Mouse (Mus musculus): ENCODE results near the gene Stpg3. TPM values are rescaled to one million over a fixed set of nuclear protein-coding genes. Genes with fewer than 3 reads are reported as not detected.
"Not testable (repeated sequence)": the region's sequence is repeated elsewhere in the genome, so short reads cannot be mapped to it uniquely, and the experiment has no call there.

Stpg3 gene
- polyA plus RNA-seq, 1 experiment = not detected

- Histone ChIP-seq H3K4me1 (ENCODE audit: control insufficient read depth, insufficient read depth, low read length) (peaks cover under 1% of the 10 kb centered on the region), H3K4me3 (ENCODE audit: low read depth, low read length) (no peak overlapping the region), H3K9me3 (replicated peaks; ENCODE audit: control insufficient read depth, insufficient read depth, low read length, poor library complexity, severe bottlenecking) (no peaks in the 10 kb centered on the region), H3K9ac (ENCODE audit: low read depth, poor library complexity, severe bottlenecking) (no peak overlapping the region), H3K27me3 (ENCODE audit: control insufficient read depth, insufficient read depth, low read length, poor library complexity, severe bottlenecking) (no peaks in the 10 kb centered on the region), H3K36me3 (ENCODE audit: control insufficient read depth, insufficient read depth, low read length, poor library complexity, severe bottlenecking) (no peaks in the 10 kb centered on the region), H3K27ac (ENCODE audit: insufficient read depth, low read length) (no peak overlapping the region)
- TF ChIP-seq CTCF (IDR thresholded peaks at IDR 0.05; ENCODE audit: low read depth, low read length) (peak; percentile 23), EP300 (IDR thresholded peaks at IDR 0.05; ENCODE audit: insufficient read depth, low read depth, low read length) (no peak)
Measured at GRCm38 (mm10) chr2:25258887-25259286, 44.5 kb upstream of the Stpg3 start.

GRCm38 (mm10) chr2:25257250-25257649 is 42.8 kb upstream of the Stpg3 start:
- H3K9me3 ChIP-seq (replicated peaks; ENCODE audit: control insufficient read depth, insufficient read depth, low read length, poor library complexity, severe bottlenecking); H3K9ac ChIP-seq (ENCODE audit: low read depth, poor library complexity, severe bottlenecking); H3K4me1 ChIP-seq (ENCODE audit: control insufficient read depth, insufficient read depth, low read length); H3K36me3 ChIP-seq (ENCODE audit: control insufficient read depth, insufficient read depth, low read length, poor library complexity, severe bottlenecking); H3K4me3 ChIP-seq (ENCODE audit: low read depth, low read length); H3K27ac ChIP-seq (ENCODE audit: insufficient read depth, low read length); H3K27me3 ChIP-seq (ENCODE audit: control insufficient read depth, insufficient read depth, low read length, poor library complexity, severe bottlenecking): not testable (repeated sequence)

DNA sequence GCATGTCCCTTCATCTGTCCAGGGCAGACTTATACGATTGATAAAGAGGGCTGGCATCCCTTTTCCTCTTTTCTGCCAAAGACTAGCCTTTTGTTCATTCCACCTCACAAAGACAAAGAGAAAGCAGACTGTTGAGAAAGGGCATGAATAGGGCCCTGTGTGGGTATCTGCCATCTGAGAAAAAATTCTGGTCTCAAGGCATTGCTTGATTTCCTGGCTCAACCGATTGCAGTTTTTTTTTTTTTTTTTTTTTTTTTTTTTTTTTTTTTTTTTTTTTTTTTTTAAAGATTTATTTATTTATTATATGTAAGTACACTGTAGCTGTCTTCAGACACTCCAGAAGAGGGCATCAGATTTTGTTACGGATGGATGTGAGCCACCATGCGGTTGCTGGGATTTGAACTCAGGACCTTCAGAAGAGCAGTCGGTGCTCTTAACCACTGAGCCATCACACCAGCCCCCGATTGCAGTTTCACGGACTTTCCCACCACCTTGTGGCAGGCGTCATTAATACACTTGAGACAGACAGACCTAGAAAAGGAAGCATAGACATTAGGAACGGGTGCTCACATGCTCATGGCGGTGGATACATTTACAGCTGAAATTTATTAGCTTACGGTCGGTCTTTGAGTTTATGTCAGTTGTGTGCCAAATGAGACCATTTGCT is 42.1 kb upstream of the Stpg3 start:
- H3K27me3 ChIP-seq (ENCODE audit: control insufficient read depth, insufficient read depth, low read length, poor library complexity, severe bottlenecking); H3K9me3 ChIP-seq (replicated peaks; ENCODE audit: control insufficient read depth, insufficient read depth, low read length, poor library complexity, severe bottlenecking); H3K4me1 ChIP-seq (ENCODE audit: control insufficient read depth, insufficient read depth, low read length); H3K27ac ChIP-seq (ENCODE audit: insufficient read depth, low read length); H3K36me3 ChIP-seq (ENCODE audit: control insufficient read depth, insufficient read depth, low read length, poor library complexity, severe bottlenecking): not testable (repeated sequence)
- peak; percentile 34 for TF ChIP-seq CTCF (IDR thresholded peaks at IDR 0.05; ENCODE audit: low read depth, low read length)
- H3K9ac ChIP-seq (ENCODE audit: low read depth, poor library complexity, severe bottlenecking) = peak overlapping the region; percentile 68
- peak overlapping the region; percentile 28 for H3K4me3 ChIP-seq (ENCODE audit: low read depth, low read length)

GRCm38 (mm10) chr2:25255284-25255779 is 40.9 kb upstream of the Stpg3 start, which contains the start of gene Tmem203:
TSS of gene Tmem203 (plus strand) at chr2:25255439.
- H3K9me3 ChIP-seq (replicated peaks; ENCODE audit: control insufficient read depth, insufficient read depth, low read length, poor library complexity, severe bottlenecking) = no peaks in the 10 kb centered on the region
- no peaks in the 10 kb centered on the region for H3K4me1 ChIP-seq (ENCODE audit: control insufficient read depth, insufficient read depth, low read length)
- TF ChIP-seq CTCF (IDR thresholded peaks at IDR 0.05; ENCODE audit: low read depth, low read length) (no peak), EP300 (IDR thresholded peaks at IDR 0.05; ENCODE audit: insufficient read depth, low read depth, low read length) (peak; percentile 78), POLR2A (IDR thresholded peaks at IDR 0.05; ENCODE audit: insufficient read depth, low read length) (peak; percentile 66)
- H3K27me3 ChIP-seq (ENCODE audit: control insufficient read depth, insufficient read depth, low read length, poor library complexity, severe bottlenecking) = no peaks in the 10 kb centered on the region
- H3K36me3 ChIP-seq (ENCODE audit: control insufficient read depth, insufficient read depth, low read length, poor library complexity, severe bottlenecking) = peaks cover 8% of the 10 kb centered on the region
- H3K9ac ChIP-seq (ENCODE audit: low read depth, poor library complexity, severe bottlenecking) = peak within 1 kb of the TSS; percentile 68
- peak within 1 kb of the TSS; percentile 82 for H3K4me3 ChIP-seq (ENCODE audit: low read depth, low read length)
- 0 out of 2 replicates have a peak within 1 kb of the TSS, but pooled peaks have one; percentile 2 for H3K27ac ChIP-seq (ENCODE audit: insufficient read depth, low read length)

DNA sequence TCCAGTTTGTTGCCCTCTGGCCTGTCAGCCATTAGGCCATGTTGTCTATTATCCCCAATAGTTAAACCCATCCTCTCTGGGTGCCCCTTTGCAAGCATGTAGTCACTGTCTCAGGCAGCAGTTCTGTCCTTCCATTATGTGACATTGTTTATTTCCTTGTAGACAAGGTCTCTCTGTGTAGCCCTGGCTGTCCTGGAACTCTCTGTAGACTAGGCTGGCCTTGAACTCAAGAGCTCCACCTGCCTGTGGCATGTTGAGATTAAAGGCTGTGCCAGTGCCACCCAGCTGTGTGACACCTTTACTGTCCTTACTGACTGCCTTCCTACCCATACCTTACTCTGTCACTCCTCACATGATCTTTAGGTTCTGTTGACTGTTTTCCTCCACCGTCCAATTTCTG is 37.9 kb upstream of the Stpg3 start:
- TF ChIP-seq CTCF (IDR thresholded peaks at IDR 0.05; ENCODE audit: low read depth, low read length) (peak; percentile 52), POLR2A (IDR thresholded peaks at IDR 0.05; ENCODE audit: insufficient read depth, low read length) (no peak), EP300 (IDR thresholded peaks at IDR 0.05; ENCODE audit: insufficient read depth, low read depth, low read length) (no peak)
- Histone ChIP-seq H3K9me3 (replicated peaks; ENCODE audit: control insufficient read depth, insufficient read depth, low read length, poor library complexity, severe bottlenecking) (no peaks in the 10 kb centered on the region), H3K27ac (ENCODE audit: insufficient read depth, low read length) (no peak overlapping the region), H3K4me3 (ENCODE audit: low read depth, low read length) (no peak overlapping the region), H3K9ac (ENCODE audit: low read depth, poor library complexity, severe bottlenecking) (no peak overlapping the region), H3K36me3 (ENCODE audit: control insufficient read depth, insufficient read depth, low read length, poor library complexity, severe bottlenecking) (peaks cover 19% of the 10 kb centered on the region), H3K27me3 (ENCODE audit: control insufficient read depth, insufficient read depth, low read length, poor library complexity, severe bottlenecking) (no peaks in the 10 kb centered on the region), H3K4me1 (ENCODE audit: control insufficient read depth, insufficient read depth, low read length) (no peaks in the 10 kb centered on the region)

- Histone ChIP-seq H3K4me1 (ENCODE audit: control insufficient read depth, insufficient read depth, low read length) (no peaks in the 10 kb centered on the region), H3K27ac (ENCODE audit: insufficient read depth, low read length) (no peak within 1 kb of the TSS), H3K9ac (ENCODE audit: low read depth, poor library complexity, severe bottlenecking) (no peak within 1 kb of the TSS), H3K27me3 (ENCODE audit: control insufficient read depth, insufficient read depth, low read length, poor library complexity, severe bottlenecking) (no peaks in the 10 kb centered on the region), H3K36me3 (ENCODE audit: control insufficient read depth, insufficient read depth, low read length, poor library complexity, severe bottlenecking) (peaks cover 12% of the 10 kb centered on the region), H3K9me3 (replicated peaks; ENCODE audit: control insufficient read depth, insufficient read depth, low read length, poor library complexity, severe bottlenecking) (no peaks in the 10 kb centered on the region), H3K4me3 (ENCODE audit: low read depth, low read length) (no peak within 1 kb of the TSS)
- TF ChIP-seq POLR2A (IDR thresholded peaks at IDR 0.05; ENCODE audit: insufficient read depth, low read length) (no peak), EP300 (IDR thresholded peaks at IDR 0.05; ENCODE audit: insufficient read depth, low read depth, low read length) (no peak), CTCF (IDR thresholded peaks at IDR 0.05; ENCODE audit: low read depth, low read length) (no peak)
Measured at GRCm38 (mm10) chr2:25246183-25247072, 32.0 kb upstream of the Stpg3 start, which contains the start of gene AL732309.1. TSS of gene AL732309.1 (minus strand) at chr2:25246863.

Measured in ES-Bruce4 (cell line).